In genomic region chr10:125693505-125693904, GRCm38 (mm10) we compare ENCODE assay signal across 16 mouse cellular contexts.
DNase-seq lines count a peak whose midpoint lies in the region; ATAC-seq and TF ChIP-seq lines count a peak whose summit lies in the region.
"Had no signal": no experiment of that assay in that cellular context is flagged by ENCODE, and none has a peak within 500 bp of the region (broad histone marks: within the 10 kb centered on the region; RNA-seq: fewer than 3 reads in every experiment).

No protein-coding gene starts in this region.

- H3K4me3 ChIP-seq in layer of hippocampus, adult 2 months, result no peak overlapping the region
- H3K4me3 ChIP-seq: erythroblast, embryonic 14.5 days; liver, embryonic 15.5 days had no signal

- DNase-seq in frontal cortex, postnatal 25 days (ENCODE audit: low spot score in 2 of 2), result no peak
- peak; percentile 24 for DNase-seq in retina, postnatal 1 day
- DNase-seq in retina, embryonic 14.5 days (ENCODE audit: low spot score), result no peak
- DNase-seq in layer of hippocampus, adult 2 months (ENCODE audit: low spot score in 2 of 2), result peak; percentile 29 to 58
- DNase-seq in gastrocnemius, postnatal 36 days, result no peak
- DNase-seq in cerebellum, adult 8-10 months, result no peak
- DNase-seq in ovary, postnatal 36 days (ENCODE audit: low spot score), result no peak
- DNase-seq: adrenal gland, adult 8-10 months; cerebellum, adult 9-10 months; heart, adult 11 months; heart, postnatal 10 days; kidney, adult 18-20 months had no signal

- H3K27ac ChIP-seq in layer of hippocampus, adult 2 months, result no peak overlapping the region
- H3K27ac ChIP-seq: liver, embryonic 15.5 days had no signal

- intact Hi-C loops in gastrocnemius, postnatal 36 days (cut with DNase I), result no loop called here

- ATAC-seq in frontal cortex, adult (ENCODE audit: low TSS enrichment), result peak; percentile 77
- ATAC-seq: Patski had no signal

- TF ChIP-seq CTCF in layer of hippocampus, adult 2 months (conservative IDR thresholded peaks at IDR 0.05), result no peak

Comparison
In these comparisons a context has a peak if more than half of its experiments do, and no peak if none do; other contexts are left out.
1. DNase-seq: peak in retina, postnatal 1 day (single experiment) and layer of hippocampus, adult 2 months (2 of 2); none in frontal cortex, postnatal 25 days (0 of 2), retina, embryonic 14.5 days (single experiment), gastrocnemius, postnatal 36 days (0 of 2), cerebellum, adult 8-10 months (single experiment) and ovary, postnatal 36 days (single experiment).